Mouse (Mus musculus) monocyte, adult 5-6 weeks (primary cell): ENCODE measurements at regions not wholly inside any gene's neighbourhood (a gene's known extent, or its start where the extent isn't known, plus 50 kb on each side); places are given as distances from the start of the nearest gene placed in this dataset.

Source experiments
- ATAC-seq: fragments of 153-309, 156-312 bp; replicated peaks from 2 replicates; pipeline ENCODE4 v1.8.0; 2017; ENCODE audit warnings: mild to moderate bottlenecking; ENCODE audit not compliant: low TSS enrichment, insufficient number of reproducible peaks, severe bottlenecking, poor library complexity, low FRiP score

GRCm38 (mm10) chr6:50979764-50980163 lies 325.5 kb upstream of the Npvf start:
- no peak for ATAC-seq

GRCm38 (mm10) chr6:50980311-50980710 lies 326.1 kb upstream of the Npvf start:
- 0 out of 2 replicates have a peak, but pooled peaks have one; percentile 43 for ATAC-seq

- no peak for ATAC-seq
Measured at GRCm38 (mm10) chr6:50981702-50982309, 327.6 kb upstream of the Npvf start.

GRCm38 (mm10) chr6:50982856-50983255 lies 328.6 kb upstream of the Npvf start:
- no peak for ATAC-seq

- no peak for ATAC-seq
Measured at GRCm38 (mm10) chr6:50983511-50984099, 329.4 kb upstream of the Npvf start.

- ATAC-seq = no peak
Measured at GRCm38 (mm10) chr6:50984157-50984905, 330.1 kb upstream of the Npvf start.

GRCm38 (mm10) chr6:50986270-50986924 lies 332.2 kb upstream of the Npvf start:
- no peak for ATAC-seq

- ATAC-seq = no peak
Measured at GRCm38 (mm10) chr6:50988561-50988960, 334.3 kb upstream of the Npvf start.

GRCm38 (mm10) chr6:50991528-50992125 lies 337.4 kb upstream of the Npvf start:
- ATAC-seq = no peak

- ATAC-seq = no peak
Measured at GRCm38 (mm10) chr6:50993952-50994351, 339.7 kb upstream of the Npvf start.

GRCm38 (mm10) chr6:51002713-51003112 lies 348.5 kb upstream of the Npvf start:
- no peak for ATAC-seq

GRCm38 (mm10) chr6:51006074-51006591 lies 351.9 kb upstream of the Npvf start:
- ATAC-seq = no peak

GRCm38 (mm10) chr6:51009526-51010340 lies 355.5 kb upstream of the Npvf start:
- no peak for ATAC-seq

- ATAC-seq = no peak
Measured at GRCm38 (mm10) chr6:51010536-51010935, 356.3 kb upstream of the Npvf start.

GRCm38 (mm10) chr6:51012086-51012830 lies 358.0 kb upstream of the Npvf start:
- ATAC-seq = no peak

GRCm38 (mm10) chr6:51015735-51016134 lies 361.5 kb upstream of the Npvf start:
- ATAC-seq = no peak

- ATAC-seq = no peak
Measured at GRCm38 (mm10) chr6:51016441-51017070, 362.3 kb upstream of the Npvf start.
